Mouse (Mus musculus): Measurements from ENCODE around the gene Lrmda. TPM values are rescaled to one million over a fixed set of nuclear protein-coding genes. Genes with fewer than 3 reads are reported as not detected.

Gene Lrmda
- polyA plus RNA-seq, 1 experiment = 0.14 TPM

- DNase-seq (ENCODE audit: extremely low spot score in 1 of 2, low spot score in 1 of 2) = no peak
Measured at GRCm38 (mm10) chr14:23084797-23085196, 1065.3 kb downstream of the Lrmda start.

GRCm38 (mm10) chr14:23093306-23093705 is 1073.8 kb downstream of the Lrmda start:
- DNase-seq (ENCODE audit: extremely low spot score in 1 of 2, low spot score in 1 of 2) = no peak

- no peak for DNase-seq (ENCODE audit: extremely low spot score in 1 of 2, low spot score in 1 of 2)
Measured at GRCm38 (mm10) chr14:23094546-23095157, 1075.1 kb downstream of the Lrmda start.

DNA sequence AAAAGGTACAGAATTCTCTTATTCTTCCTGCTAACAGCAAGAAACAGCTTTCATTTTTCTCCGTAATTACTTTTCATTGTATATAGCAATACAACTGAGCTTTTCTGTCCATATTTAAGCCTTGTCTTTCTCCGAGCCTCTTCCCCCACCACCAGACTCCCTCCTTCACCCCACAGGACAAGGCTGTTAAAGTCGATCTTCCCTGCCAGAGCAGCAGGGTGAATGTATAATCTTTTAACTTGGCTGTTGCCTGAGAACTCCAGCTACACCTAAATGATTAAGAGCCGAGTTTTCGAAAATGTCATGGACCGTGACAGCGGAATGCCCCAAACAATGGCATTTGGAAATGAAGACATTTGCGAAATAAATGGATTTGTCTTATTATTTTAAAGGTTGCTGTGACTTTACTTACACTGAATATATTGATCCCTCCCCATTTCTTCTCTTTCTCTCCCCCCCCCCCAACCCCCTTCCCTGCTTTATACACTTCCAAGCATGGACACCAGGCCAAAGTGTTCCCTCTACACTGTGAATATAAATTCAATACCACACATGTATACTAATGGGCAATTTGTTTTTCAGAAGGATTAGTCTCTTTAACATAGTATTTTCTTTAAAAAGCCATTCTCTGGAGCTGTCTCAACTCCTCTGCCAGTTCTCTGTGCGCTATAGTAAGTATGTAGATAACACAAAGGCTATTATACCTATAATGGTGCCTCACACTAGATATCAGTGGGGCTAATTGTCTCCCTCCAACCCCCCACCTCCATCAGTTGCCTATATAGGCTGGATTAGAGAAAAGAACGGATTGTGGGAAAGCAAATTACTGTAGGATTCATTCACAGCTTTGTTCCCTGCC is 1075.9 kb downstream of the Lrmda start:
- no peak for DNase-seq (ENCODE audit: extremely low spot score in 1 of 2, low spot score in 1 of 2)

DNA sequence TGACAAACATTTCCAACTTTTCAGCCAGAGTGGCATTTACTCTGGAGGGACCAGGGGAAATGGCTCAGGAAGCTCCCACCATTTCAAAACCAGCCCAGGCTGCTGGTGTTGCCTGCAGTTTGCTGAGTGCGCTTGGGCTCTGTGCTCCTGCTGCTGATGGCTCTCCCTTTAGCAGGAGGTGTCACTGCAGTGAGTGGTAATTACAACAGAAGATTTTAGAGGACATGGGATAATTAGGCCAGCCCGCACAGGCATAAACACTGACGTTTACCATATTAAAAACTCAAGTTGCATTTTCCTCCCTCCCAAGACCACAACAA is 1076.5 kb downstream of the Lrmda start:
- no peak for DNase-seq (ENCODE audit: extremely low spot score in 1 of 2, low spot score in 1 of 2)

GRCm38 (mm10) chr14:23096405-23096804 is 1076.9 kb downstream of the Lrmda start:
- no peak for DNase-seq (ENCODE audit: extremely low spot score in 1 of 2, low spot score in 1 of 2)

Other genes starting within 250 kb of the Lrmda start
- 203 and 215 TPM in 2 replicates for gene Vdac2, start 194.5 kb upstream of the Lrmda start, polyA plus RNA-seq (2012; rRNA removed)
- gene Comtd1, start 170.7 kb upstream of the Lrmda start, polyA plus RNA-seq (2012; rRNA removed) = 29.9 and 31.3 TPM in 2 replicates
- gene Zfp503, start 30.1 kb upstream of the Lrmda start, polyA plus RNA-seq (2012; rRNA removed) = 1.2 and 1.4 TPM in 2 replicates

All from frontal cortex, adult 2 months (tissue).